Mouse (Mus musculus): ENCODE data around the gene Klrb1b.
"Not testable (repeated sequence)": the region's sequence is repeated elsewhere in the genome, so short reads cannot be mapped to it uniquely, and the experiment has no call there.

The Klrb1b gene

DNA sequence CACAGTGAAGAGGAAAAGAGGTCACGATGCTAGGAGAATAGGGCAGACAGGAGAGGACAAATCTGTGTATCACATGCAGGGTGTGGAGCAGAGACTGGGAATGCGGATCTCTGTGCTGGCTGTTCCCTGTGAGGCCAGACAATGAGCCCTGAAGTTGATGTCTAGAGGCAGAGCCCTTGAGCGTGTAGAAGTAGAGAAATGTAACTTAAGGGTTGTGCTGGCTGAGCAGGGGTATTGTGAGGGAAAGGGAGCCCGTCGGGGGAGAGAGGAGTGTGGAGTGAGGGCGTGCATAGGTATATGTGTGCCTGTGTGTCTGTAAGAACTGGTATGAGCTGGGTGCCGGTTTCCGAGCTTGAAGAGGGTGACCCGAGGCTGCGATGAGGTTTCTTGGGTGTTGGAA is 23.6 kb downstream of the Klrb1b start:
- 0 out of 2 replicates have a peak, but pooled peaks have one; percentile 16 for ATAC-seq (ENCODE audit: insufficient number of reproducible peaks, low FRiP score, low TSS enrichment)

DNA sequence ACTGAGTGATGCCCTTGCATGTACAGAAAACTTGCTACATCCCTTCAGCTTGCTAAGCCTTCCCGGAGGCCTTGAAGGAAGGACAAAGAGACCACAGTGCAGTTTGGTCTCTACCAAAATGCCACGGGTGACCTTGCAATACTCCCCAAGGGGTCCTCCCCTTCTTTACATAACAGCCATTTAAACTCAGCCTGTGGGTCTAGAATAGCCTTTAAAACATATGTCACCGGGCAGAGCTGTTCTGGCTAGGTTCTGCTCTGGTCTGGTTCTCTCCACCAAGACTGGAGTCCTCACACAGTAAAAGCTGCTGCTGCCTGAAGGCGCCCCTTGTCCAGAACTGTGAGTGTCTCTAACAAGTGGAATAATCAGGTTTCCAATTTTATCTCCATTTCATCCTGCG is 25.4 kb downstream of the Klrb1b start:
- not testable (repeated sequence) for ATAC-seq (ENCODE audit: insufficient number of reproducible peaks, low FRiP score, low TSS enrichment)

DNA sequence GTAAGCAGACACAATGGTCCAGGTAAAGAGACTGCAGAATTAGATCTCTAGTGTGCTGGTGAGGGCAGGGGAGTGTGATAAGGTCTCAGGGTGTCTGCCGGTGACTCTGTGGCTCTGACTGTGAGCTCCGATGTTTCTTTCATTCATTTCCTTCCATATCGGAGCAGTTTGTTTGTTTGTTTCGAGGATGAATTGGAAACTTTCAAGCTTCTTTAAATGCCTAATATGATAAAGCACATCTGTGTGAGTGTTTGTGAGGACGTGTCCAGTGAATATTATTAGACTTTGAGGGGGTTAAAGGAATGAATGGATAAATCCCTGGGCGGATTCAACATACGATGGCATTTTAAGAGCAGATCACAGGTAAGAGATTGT is 26.2 kb downstream of the Klrb1b start:
- no peak for ATAC-seq (ENCODE audit: insufficient number of reproducible peaks, low FRiP score, low TSS enrichment)

DNA sequence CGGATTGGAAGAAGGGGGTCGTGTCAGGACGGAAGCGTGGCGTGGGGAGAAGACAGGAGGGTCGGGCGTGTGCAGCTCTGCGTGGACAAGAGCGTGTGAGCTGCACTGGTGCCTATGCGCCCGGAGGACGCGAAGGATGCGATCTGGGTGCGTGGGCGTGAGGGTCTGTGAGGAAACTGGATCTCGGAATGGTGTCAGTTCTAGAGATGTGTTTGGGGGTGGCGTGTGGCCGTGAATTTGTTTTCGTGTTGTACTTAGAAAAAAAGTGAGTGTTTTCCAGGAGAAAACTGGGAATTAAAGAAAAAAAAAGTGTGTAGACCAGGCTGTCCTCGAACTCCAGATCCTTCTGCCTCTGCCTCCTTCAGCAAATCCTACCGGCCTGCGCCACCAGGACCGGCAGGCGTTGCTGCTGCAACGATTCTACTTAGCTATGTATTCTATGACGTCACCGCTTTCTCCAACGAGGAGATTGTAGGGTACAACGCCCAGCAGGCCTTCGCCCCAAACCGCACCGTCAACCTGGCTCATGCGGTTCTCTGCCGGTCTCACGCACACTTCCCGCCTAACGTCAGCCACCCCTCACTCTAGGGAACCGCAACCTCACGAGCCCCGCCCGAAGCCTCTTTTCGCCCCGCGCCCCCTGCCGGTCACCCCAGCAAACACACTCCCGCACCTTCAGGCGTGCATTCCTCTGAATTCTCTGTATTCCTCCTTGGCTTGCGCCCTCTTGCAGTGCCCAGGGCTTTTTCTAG is 26.8 kb downstream of the Klrb1b start:
- peak; percentile 75 for ATAC-seq (ENCODE audit: insufficient number of reproducible peaks, low FRiP score, low TSS enrichment)

DNA sequence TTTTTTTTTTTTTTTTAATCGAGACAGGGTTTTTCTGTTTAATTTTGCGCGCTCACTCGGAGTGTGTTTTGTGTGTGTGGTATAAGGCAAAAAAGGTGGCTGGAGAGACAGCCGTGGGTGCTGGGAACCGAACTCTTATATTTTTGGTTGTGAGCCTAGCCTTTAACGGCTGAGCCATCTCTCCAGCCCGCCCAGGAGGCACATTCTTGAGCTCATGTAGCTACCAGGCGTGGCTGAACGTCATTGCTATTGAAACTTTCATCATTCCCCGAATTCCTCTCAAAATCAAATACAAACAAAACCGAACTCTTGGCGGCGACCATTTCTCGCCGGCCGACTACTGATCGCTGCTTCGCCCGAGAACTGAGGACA is 27.4 kb downstream of the Klrb1b start:
- not testable (repeated sequence) for ATAC-seq (ENCODE audit: insufficient number of reproducible peaks, low FRiP score, low TSS enrichment)

DNA sequence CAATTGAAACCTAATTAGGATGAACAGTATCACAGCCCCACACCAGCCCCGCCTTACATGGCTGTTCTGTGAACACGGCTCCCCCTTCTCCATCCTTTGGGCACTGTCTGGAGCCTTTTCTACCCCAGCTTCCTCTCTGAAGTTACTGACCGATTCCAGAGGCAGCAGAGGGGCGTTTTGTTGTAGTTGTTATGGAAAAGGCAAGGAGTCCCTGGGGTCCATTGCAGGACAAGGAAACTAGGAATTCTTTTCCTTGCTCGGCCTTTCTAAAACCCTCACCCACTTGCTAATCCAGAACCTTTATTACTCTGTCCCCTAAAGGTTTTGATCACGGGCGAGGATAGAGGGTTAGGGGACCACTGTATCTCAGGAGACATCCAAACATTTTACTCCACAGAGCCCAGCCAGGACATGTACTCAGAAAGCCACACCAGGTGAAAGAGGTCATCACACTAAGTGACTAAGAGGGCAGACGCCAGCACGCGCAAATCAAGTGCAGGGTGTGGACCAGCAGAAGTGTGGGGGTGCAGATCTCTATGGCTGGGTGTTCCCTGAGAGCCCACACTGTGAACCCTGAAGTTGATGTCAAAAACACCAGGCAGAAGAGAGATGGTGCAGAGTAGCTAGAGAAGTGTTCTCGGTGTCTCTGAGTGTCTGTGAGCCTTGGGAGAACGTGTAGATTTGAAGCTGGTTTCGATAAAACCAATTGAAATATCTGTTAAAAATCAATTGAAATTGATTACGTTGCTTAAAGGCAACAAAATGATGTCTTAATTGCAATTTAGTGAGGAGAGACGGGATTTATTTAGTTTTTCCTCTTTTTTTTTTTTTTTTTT is 28.0 kb downstream of the Klrb1b start:
- ATAC-seq (ENCODE audit: insufficient number of reproducible peaks, low FRiP score, low TSS enrichment), result no peak

DNA sequence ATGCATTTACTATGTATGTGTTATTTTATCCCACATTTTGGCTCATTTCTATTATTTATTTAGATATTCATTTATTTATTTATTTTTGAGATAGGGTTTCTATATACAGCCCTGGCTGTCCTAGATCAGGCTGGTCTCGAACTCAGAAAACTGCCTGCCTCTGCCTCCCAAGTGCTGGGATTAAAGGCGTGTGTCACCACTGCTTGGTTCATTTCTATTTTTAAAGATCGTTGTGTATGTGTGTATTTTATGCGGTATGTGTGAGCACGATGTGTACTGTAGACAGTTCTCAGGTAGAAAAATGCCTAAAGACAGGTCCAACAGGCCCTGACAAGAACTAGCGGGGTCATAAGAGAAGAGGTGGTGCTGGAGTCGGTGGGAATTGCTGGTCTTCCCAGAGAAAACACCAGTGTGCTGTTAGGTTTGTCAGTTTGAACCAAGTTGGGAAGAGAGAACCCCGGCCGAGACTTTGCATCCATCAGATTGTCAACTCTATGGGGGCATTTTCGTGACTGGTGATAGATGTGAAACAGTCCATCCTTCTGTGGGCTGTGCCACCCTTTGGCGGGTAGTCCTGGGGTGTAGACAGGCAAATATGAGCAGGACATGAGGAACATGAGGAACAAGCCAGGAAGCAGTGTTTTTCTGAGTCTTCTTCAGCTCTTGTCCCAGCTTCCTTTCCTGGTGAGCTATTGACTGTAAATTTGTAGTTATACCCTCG is 28.8 kb downstream of the Klrb1b start:
- no peak for ATAC-seq (ENCODE audit: insufficient number of reproducible peaks, low FRiP score, low TSS enrichment)

DNA sequence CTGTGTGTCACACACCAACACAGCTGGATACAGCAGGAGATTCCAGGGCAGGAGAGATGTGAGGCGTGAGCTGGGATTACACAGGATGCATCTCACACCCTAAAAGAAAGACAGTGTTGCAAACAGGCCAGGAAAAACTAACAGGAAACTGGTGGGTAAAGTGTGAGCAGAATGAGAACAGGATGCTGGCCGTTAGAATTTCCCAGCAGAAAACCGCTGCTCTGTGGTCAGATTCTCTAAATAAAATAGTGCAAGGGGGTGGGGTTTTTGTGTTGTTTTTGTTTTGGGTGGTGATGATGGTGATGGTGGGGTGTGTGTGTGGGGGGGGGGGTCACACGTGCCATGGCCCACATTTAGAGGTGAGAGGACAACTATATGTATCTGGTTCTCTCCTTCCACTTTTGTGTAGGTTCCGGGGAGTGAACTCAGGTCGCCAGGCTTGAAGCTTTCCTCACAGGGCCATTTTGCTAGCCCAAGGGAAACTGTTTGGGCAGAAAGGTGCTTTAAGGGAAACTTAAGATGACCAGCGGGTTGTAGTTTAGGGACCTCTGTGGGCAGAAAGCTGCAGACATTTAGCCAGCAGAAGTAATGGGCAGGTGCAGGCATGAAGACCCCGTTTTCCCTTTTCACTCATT is 29.7 kb downstream of the Klrb1b start:
- ATAC-seq (ENCODE audit: insufficient number of reproducible peaks, low FRiP score, low TSS enrichment), result no peak

DNA sequence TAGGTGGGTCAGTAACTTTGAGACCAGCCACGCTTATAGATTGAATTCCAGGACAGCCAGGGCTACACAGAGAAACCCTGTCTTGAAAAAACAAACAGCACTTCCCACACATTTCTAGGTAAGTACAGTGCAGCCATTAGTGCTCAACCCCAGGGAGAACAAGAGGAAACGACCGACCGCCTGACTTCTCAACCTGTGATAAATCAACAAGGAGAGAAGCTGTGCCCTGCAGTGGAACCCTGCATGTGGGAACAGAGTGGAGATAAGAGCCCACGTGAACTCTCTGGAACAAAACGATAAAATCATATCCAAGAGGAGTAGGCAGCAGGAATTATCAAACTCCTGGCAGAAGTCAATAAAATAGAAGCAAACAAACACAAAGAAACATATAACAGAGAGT is 32.4 kb downstream of the Klrb1b start:
- ATAC-seq (ENCODE audit: insufficient number of reproducible peaks, low FRiP score, low TSS enrichment), result no peak

DNA sequence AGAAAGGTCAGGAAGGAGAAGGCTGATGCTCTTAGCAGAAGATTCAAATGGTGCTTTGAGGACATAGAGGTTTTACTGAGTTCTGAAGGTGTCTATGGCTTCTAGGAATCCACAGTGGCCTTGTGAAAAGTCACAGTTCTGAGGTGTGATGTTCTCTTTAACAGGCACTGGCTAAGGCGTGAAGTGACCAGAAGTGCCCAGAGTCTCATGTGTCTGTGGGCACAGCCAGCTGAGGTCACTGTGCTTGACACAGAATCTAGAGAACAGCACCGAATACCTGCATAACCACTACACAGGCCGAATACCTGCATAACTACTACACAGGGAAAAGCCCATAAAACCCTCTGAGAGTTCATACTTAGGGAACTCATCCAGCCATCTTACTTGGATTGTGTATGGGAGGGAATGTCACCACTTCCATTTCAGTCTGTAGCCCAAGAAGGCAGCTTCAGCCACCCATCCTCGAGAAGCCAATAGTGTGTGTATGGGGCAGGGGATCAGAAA is 35.6 kb downstream of the Klrb1b start:
- not testable (repeated sequence) for ATAC-seq (ENCODE audit: insufficient number of reproducible peaks, low FRiP score, low TSS enrichment)

DNA sequence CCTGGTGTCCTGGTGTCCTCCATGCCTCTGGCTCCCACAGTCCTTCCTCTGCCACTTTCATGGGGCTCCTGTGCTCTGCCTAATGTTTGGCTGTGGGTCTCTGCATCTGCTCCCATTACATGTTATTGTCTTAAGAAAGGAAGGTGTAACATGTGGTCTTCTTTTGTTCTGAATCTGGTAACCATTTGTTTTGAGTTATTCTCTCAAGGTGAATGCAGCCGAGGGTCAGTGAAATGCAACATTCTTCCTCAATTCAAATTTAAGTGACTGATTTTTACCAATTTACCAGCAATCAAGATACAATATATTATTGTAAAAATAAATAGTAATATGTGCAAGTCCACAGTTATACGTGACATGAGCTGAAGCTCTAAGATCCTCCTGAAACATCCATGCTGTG is 37.0 kb downstream of the Klrb1b start, which contains the start of gene Klrb1c:
Gene Klrb1c (minus strand): TSS at position 101 of the 400 bp plus-strand sequence.
- no peak for ATAC-seq (ENCODE audit: insufficient number of reproducible peaks, low FRiP score, low TSS enrichment)

DNA sequence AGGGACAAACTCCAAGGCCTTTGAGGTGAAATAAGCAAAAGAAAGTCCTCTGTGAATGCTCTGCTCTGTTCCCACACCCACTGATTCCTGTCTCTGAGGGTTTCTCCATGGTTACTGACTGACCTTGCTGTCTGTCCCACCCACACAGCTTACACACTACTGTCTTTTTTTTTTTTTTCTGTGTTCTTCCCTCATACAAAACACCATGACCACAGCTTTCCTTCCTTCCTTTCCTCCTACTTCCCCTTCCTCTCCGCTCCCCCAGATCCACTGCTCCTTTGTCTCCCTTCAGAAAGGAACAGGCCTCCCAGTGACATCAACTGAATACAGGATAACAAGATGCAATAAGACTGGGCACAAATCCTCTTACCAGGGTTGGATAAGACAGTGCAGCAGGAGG is 37.6 kb downstream of the Klrb1b start:
- ATAC-seq (ENCODE audit: insufficient number of reproducible peaks, low FRiP score, low TSS enrichment), result no peak

DNA sequence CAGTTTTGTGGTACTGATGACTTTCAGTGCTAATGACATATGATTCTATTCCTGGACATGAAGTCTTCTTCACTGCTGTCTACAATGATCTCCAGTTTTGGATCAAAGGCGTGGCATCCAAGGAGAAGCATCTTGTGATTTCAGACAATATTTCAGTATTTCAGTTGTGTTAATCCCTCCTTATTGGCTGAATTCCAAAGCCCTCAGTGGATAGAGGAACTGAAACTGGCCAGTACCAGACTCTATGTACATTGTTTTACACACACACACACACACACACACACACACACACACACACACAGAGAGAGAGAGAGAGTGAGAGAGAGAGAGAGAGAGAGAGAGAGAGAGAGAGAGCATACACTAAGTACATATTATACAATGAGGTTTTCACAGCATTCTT is 39.7 kb downstream of the Klrb1b start:
- ATAC-seq (ENCODE audit: insufficient number of reproducible peaks, low FRiP score, low TSS enrichment), result not testable (repeated sequence)

DNA sequence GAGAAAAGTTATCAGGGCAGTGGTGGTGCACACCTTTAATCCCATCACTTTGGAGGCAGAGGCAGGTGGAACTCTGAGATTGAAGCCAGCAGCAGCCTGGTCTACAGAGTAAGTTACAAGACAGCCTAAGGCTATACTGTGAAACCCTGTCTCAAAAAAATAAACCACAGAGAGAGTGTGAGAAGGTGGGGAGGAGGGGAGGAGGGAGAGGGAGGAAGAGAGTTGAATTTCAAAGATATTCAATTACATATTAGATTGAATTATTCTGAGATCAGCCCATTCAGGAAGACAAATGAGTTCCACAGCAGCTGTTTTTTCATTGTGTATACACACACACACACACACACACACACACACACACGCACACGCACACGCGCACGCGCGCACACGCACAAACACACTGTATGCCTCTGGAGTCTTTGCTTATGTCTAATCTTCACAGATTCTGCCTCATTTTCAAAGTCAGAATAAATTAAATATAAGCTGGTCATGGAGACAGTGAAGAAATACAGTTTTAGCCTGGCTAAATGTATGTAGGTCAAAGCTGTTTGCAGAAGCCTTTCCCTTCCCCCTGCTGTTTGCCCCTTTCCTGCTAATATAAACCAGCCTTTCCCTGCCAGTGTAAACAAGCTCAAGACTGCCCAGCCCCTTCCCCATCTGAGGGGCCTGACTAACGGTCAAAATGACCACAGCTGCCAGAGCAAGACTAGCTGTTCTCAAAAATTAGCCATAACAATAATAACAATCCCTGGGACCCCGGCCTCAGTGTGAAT is 56.5 kb downstream of the Klrb1b start:
- ATAC-seq (ENCODE audit: insufficient number of reproducible peaks, low FRiP score, low TSS enrichment), result no peak

DNA sequence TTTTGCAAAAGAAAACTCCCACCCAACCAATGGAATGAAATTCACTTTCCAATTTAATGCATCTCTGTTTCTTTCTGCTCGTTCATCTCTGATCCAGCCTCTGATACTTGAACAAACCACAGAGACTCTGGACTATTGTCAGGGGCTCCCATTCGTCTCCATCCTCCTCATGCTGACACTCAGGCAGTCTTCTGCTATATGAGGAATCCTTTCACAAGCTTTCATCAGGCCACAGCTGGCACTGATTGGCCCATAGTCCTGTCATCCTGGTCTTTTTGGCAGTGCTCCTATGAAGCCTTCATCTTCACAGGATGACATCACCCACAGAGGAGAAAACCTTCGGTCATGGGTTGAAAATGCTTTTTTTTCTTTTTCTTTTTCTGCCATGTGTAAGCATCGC is 58.1 kb downstream of the Klrb1b start:
- ATAC-seq (ENCODE audit: insufficient number of reproducible peaks, low FRiP score, low TSS enrichment), result no peak

DNA sequence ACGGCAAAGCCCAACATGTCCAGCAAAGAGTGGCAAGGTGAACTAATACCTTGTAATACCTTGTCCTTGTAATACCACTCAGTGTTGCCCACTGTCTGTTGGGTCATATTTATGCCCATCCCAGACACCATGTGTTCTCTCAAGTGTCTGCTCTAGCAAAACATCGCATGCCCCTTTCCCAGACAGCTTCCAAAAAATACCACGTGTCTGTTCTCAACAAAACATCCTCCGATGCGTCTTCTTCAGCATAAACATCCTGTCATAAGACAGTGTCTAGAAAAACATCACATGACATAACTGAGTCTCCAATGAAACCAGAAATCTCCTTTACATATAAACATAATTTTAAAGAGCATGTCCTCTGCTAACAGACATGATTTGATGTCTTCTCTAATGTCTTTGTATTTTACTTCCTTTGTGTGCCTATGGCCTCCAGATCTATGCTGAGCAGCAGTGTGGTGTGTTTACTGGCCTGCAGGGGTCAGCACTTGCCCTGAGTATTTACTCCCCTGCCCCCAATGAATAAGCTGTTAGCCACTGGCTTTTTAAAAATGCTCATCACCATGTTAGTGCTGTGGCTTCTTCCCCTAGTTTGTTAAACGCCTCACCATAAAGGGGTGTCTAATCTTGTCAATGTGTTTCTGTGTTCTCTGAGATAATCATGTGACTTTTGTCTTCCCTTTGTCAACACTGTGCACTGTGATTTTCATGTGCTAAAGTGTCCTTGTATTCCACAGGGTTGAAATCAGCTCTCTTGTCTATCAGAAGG is 59.5 kb downstream of the Klrb1b start:
- ATAC-seq (ENCODE audit: insufficient number of reproducible peaks, low FRiP score, low TSS enrichment), result not testable (repeated sequence)

DNA sequence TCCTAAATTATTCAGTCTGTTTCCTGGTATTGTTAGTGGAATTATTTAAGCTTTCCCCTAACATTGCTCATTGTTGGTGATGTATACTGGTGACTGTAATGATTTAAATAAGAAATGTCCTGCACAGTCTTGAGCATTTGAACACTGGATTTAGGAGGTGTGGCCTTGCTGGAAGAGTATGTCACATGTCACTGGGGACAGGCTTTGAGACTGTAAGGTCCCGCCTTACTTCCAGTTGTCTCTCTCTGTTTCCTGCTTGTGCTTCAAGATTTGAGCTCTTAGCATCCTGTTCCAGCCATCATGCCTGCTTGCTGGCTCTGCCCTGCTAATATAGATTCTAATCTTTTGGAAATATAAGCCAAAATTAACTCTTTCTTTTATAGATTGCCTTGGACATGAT is 60.9 kb downstream of the Klrb1b start:
- no peak for ATAC-seq (ENCODE audit: insufficient number of reproducible peaks, low FRiP score, low TSS enrichment)

DNA sequence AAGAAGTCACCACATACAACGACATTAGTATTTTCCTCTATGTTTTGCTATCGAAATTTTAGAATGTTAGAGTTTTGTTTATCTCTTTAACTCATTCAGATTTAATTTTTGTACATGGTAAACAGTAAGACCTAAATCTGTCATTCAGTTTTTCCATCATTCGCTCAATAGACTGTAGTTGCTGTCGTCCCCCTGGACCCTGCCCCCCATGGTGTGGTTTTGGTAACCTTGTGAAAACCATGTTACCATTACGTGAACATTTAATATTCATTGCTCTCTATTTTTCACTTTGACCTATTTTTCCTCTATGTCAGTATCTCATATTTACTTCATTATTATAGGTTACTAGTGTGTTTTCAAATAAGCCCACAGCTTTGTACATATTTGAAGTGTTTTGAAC is 61.5 kb downstream of the Klrb1b start:
- ATAC-seq (ENCODE audit: insufficient number of reproducible peaks, low FRiP score, low TSS enrichment), result no peak

Data from cerebellum, adult (tissue).